Mouse (Mus musculus): Measurements from ENCODE around the gene Aqp9.
"Not testable (repeated sequence)": the region's sequence is repeated elsewhere in the genome, so short reads cannot be mapped to it uniquely, and the experiment has no call there.

Gene Aqp9

GRCm38 (mm10) chr9:71135073-71135472, 33.4 kb downstream of the Aqp9 start:
- DNase-seq, result no peak

- no peak for DNase-seq
These were observed 35.3 kb downstream of the Aqp9 start for GRCm38 (mm10) chr9:71133190-71133589.

- DNase-seq, result no peak
These were observed 36.7 kb downstream of the Aqp9 start for GRCm38 (mm10) chr9:71131822-71132221.

GRCm38 (mm10) chr9:71128911-71129310, 39.6 kb downstream of the Aqp9 start:
- peak; percentile 12 for DNase-seq

- DNase-seq, result peak; percentile 9
These were observed 42.3 kb downstream of the Aqp9 start for GRCm38 (mm10) chr9:71126205-71126604.

GRCm38 (mm10) chr9:71123095-71123494, 45.4 kb downstream of the Aqp9 start:
- not testable (repeated sequence) for DNase-seq

GRCm38 (mm10) chr9:71120924-71121323, 47.6 kb downstream of the Aqp9 start:
- no peak for DNase-seq

GRCm38 (mm10) chr9:71113166-71113565, 55.3 kb downstream of the Aqp9 start:
- DNase-seq, result no peak

- DNase-seq, result no peak
These were observed 65.0 kb downstream of the Aqp9 start for GRCm38 (mm10) chr9:71103521-71103920.

GRCm38 (mm10) chr9:71094066-71094465, 74.4 kb downstream of the Aqp9 start:
- DNase-seq, result no peak

GRCm38 (mm10) chr9:71092038-71092437, 76.4 kb downstream of the Aqp9 start:
- peak; percentile 39 for DNase-seq

GRCm38 (mm10) chr9:71079201-71079600, 89.3 kb downstream of the Aqp9 start:
- DNase-seq, result no peak

- DNase-seq, result no peak
These were observed 91.1 kb downstream of the Aqp9 start for GRCm38 (mm10) chr9:71077251-71077825.

GRCm38 (mm10) chr9:71076201-71076648, 92.3 kb downstream of the Aqp9 start:
- no peak for DNase-seq

- DNase-seq, result peak; percentile 50
These were observed 94.7 kb downstream of the Aqp9 start for GRCm38 (mm10) chr9:71073831-71074230.

GRCm38 (mm10) chr9:71073076-71073475, 95.4 kb downstream of the Aqp9 start:
- no peak for DNase-seq

- no peak for DNase-seq
These were observed 96.0 kb downstream of the Aqp9 start for GRCm38 (mm10) chr9:71072502-71072901.

GRCm38 (mm10) chr9:71071581-71072330, 96.7 kb downstream of the Aqp9 start:
- peak; percentile 90 for DNase-seq

GRCm38 (mm10) chr9:71070628-71071027, 97.9 kb downstream of the Aqp9 start:
- no peak for DNase-seq

- DNase-seq, result no peak
These were observed 99.6 kb downstream of the Aqp9 start for GRCm38 (mm10) chr9:71068866-71069390.

GRCm38 (mm10) chr9:71067156-71067555, 101.3 kb downstream of the Aqp9 start:
- DNase-seq, result no peak

- DNase-seq, result no peak
These were observed 102.0 kb downstream of the Aqp9 start for GRCm38 (mm10) chr9:71066491-71066890.

GRCm38 (mm10) chr9:71065343-71065875, 103.1 kb downstream of the Aqp9 start:
- no peak for DNase-seq

GRCm38 (mm10) chr9:71064291-71064840, 104.1 kb downstream of the Aqp9 start:
- no peak for DNase-seq

Measured in cerebellum, adult 11-12 months (tissue).